Mouse (Mus musculus) heart, postnatal 0 days (tissue): Measurements from ENCODE around the gene Olfr1393.

Source experiments
- CTCF ChIP-seq: IDR thresholded peaks from 2 replicates; pipeline ENCODE4 v1.5.1; 2016; ENCODE audit warnings: antibody characterized with exemption, control low read depth, low read depth
- EP300 ChIP-seq: IDR thresholded peaks from 2 replicates; pipeline ENCODE4 v1.6.1; 2016; ENCODE audit warnings: antibody characterized with exemption, low read depth

DNA sequence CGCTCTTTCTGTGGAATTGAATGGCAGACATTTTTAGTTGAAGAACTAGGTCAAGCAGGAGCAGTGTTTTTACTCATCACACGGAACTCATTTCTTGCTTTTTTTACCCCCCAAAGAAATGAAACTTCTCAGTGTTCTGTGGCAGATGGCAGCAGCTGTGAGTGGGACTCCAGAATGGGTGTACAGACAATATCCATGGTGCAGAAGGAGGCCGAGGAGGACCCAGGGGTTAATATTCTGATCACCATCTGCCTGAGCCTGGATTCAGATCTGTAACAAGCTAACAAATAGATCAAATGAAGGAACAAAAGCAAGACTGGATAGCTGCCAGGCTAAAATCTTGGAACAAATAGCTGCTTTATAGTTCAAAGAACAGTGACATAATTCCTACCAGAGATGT lies 14.7 kb downstream of the Olfr1393 start:
- TF ChIP-seq CTCF, result no peak
- TF ChIP-seq EP300, result no peak
